Mouse (Mus musculus) heart, adult 18-20 months (tissue): ENCODE results near the gene Sh2d3c. TPM values are rescaled to one million over a fixed set of nuclear protein-coding genes. Genes with fewer than 3 reads are reported as not detected.
A peak's percentile ranks its signal among the peaks of the same experiment; 100 is the strongest.

Experiments used
- DNase-seq, 2 experiments: peaks; one replicate each; pipeline ENCODE4 v3.0.0; 2021 to 2022; ENCODE audit warnings: mixed read lengths in 1 of 2
- long read RNA-seq, 2 experiments: library from polyadenylated mRNA; stranded (forward); transcript quantifications; one replicate each; pipeline ENCODE4 v2.0.0; 2021
- total RNA-seq, 2 experiments: library from RNA; stranded (reverse); gene quantifications; 2 replicates each; pipeline ENCODE4 v1.2.3; 2021

The Sh2d3c gene
- total RNA-seq, result 10 to 100 TPM; 23.1 to 30.8 TPM
- long read RNA-seq, experiment 1, transcript Sh2d3c-202 (11 exons, 3,107 nt), result major isoform, 29 of 41 reads
- long read RNA-seq, experiment 1, partial matches to known transcripts, result 5 of 41 reads
- long read RNA-seq, experiment 1, other reads (novel, unspliced or antisense), result 6 of 41 reads
- long read RNA-seq, experiment 2, transcript Sh2d3c-202 (11 exons, 3,107 nt), result major isoform, 11 of 23 reads
- long read RNA-seq, experiment 2, partial matches to known transcripts, result 8 of 23 reads
- long read RNA-seq, experiment 2, other reads (novel, unspliced or antisense), result 3 of 23 reads

- peak in 1 of 2 experiments; percentile 43 for DNase-seq
These were observed at the start of gene Sh2d3c for GRCm38 (mm10) chr2:32720681-32721229. TSS of gene Sh2d3c (plus strand) at chr2:32721055.

- no peak for DNase-seq
These were observed 49.7 kb upstream of the Sh2d3c start for GRCm38 (mm10) chr2:32671147-32671546.

DNA sequence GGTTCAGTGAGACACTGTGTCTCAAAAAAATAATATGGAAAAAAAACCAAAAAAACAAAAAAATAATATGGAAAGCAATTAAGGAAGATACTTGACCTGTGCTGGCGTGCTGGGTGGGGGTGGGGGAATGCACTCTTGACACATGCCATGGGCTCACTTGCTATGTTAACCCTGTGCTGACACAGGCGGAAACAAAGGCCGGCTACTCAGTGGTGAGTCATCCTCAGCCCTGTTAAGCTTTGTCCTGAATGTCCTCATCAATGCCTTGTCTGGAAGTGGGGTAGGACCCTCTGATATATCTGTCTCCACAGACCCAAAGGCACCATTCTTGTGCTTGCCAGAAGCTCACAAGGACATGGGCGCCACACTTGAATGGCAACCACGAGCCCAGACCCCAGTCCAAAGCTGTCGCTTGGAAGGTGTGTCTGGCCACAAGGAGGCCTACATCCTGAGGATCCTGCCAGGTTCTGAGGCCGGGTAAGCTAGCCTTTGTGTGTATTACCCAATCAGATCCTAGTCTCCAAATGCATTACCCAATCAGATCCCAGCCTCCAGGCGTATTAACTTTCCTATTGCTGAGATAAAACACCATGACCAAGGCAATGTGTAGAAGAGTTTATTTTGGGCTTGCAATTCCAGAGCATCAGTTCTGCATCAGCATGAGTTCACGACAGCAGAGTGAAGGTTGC is 48.8 kb upstream of the Sh2d3c start:
- no peak for DNase-seq

DNA sequence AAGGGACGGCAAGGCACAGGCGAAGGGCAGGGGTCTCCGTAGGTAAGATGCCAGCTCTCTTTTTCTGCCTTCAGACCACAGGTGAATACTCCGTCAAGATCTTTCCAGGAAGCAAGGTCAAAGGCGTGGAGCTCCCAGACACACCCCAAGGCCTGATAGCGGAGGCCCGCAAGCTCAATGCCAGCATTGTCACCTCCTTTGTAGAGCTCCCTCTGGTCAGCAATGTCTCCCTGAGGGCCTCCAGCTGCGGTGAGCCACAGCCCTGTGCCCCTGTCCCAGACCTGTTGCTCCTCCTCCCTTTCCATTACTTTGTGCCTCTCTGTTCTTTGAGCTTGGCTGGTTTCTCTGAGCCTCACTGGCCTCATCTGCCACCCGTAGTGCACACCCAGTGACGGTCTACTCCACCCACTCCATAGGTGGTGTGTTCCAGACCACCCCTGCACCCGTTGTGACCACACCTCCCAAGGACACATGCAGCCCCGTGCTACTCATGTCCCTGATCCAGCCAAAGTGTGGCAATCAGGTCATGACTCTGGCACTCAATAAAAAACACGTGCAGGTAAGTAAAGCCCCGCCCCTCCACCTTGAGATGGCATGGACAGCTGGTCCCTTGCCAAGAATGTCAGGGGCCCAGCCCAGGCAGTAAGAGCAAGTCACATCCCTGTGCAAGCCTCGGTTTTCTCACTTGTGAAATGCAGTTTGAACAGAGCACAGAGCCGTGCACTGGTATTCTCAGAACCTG is 47.5 kb upstream of the Sh2d3c start:
- no peak for DNase-seq

DNA sequence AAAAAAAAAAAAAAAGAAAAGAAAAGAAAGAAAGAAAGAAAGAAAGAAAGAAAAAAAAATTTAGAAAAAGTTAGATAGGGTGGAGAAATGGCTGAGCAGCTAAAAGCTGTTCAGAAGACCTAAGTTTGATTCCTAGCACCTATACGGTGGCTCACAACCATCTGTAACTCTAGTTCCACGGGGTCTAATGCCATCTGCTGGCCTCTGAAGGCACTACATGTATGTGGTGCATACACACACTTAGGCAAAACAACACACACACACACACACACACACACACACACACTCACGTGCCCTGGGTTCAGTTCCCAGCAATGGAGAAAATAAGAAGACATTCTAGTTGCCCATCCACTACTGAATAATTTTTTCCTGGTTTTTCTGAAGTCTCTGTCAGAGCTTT is 44.0 kb upstream of the Sh2d3c start:
- DNase-seq, result no peak

GRCm38 (mm10) chr2:32677683-32678082 is 43.2 kb upstream of the Sh2d3c start:
- DNase-seq, result no peak

- DNase-seq, result peak in 1 of 2 experiments; percentile 71
These were observed 40.8 kb upstream of the Sh2d3c start for GRCm38 (mm10) chr2:32680051-32680451.

DNA sequence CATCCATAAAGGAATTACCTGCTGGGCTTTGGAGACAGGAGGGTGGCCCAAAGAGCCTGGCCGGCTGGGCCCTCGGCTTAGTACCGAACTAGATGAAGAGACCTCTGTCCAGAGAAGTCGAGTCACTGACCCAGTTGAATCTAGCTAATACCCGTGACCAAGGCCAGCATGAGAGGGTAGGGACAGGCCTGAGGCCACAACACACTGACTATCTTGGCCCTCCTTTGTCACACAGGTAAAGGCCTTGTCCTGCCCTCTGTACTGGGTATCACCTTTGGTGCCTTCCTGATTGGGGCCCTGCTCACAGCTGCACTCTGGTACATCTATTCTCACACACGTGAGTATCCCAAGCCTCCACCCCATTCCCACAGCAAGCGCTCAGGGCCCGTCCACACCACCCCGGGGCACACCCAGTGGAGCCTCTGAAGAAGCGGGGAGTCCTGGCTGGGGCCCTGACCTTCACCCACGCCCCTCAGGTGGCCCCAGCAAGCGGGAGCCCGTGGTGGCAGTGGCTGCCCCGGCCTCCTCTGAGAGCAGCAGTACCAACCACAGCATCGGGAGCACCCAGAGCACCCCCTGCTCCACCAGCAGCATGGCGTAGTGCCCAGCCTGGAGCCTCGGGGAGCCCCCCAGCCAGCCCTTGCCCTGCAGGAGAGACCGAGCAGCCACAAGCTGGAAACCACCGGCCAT is 39.7 kb upstream of the Sh2d3c start:
- no peak for DNase-seq

- DNase-seq, result no peak
These were observed 39.1 kb upstream of the Sh2d3c start for GRCm38 (mm10) chr2:32681754-32682153.

- peak in 1 of 2 experiments; percentile 32 for DNase-seq
These were observed 38.0 kb upstream of the Sh2d3c start for GRCm38 (mm10) chr2:32682721-32683417.

GRCm38 (mm10) chr2:32683701-32684100 is 37.2 kb upstream of the Sh2d3c start:
- DNase-seq, result no peak

GRCm38 (mm10) chr2:32684681-32685428 is 36.0 kb upstream of the Sh2d3c start:
- no peak for DNase-seq

GRCm38 (mm10) chr2:32685807-32686206 is 35.0 kb upstream of the Sh2d3c start:
- no peak for DNase-seq

DNA sequence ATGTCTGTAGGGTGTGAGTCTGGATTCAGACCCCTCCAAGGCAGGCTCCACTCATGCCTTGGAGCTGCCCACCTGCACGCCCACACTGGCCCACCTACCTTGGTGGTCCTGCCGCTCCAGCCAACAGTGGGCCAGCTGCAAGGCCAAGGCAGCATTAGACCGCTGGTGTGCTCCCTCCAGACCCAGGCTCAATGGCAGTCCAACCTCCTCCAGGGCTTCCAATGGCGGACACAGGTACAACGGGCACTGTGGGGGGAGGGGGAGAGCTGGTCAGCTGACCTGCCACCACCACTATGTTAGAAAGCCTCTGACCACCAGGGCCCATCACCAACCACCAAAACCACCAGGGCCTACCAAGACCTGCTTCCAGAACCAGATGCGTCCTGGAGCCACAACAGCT is 34.2 kb upstream of the Sh2d3c start:
- DNase-seq, result no peak

GRCm38 (mm10) chr2:32687562-32687961 is 33.3 kb upstream of the Sh2d3c start:
- no peak for DNase-seq

- peak; percentile 89 to 92 for DNase-seq
These were observed 31.4 kb upstream of the Sh2d3c start for GRCm38 (mm10) chr2:32689420-32689819.

DNA sequence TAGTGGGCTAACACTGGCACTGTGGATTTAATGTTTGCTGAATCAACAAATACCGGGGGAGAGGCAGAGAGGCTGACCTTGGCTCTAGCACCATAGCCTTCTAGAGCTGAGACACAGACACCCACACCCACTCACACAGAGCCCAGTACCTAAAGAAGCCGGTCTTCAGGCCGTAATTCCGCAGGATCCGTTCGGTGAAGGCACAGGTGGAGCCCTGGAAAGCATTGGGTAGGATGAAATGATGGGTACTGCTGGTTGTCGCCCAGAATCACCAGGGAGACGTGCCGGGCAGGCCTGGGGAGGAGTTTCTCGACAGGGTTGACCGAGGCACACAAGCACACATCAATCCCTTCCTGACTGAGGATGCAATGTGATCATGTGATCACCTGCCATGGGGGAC is 29.8 kb upstream of the Sh2d3c start:
- DNase-seq, result no peak

GRCm38 (mm10) chr2:32692496-32692895 is 28.4 kb upstream of the Sh2d3c start:
- no peak for DNase-seq

- DNase-seq, result no peak
These were observed 27.6 kb upstream of the Sh2d3c start for GRCm38 (mm10) chr2:32693282-32693681.

DNA sequence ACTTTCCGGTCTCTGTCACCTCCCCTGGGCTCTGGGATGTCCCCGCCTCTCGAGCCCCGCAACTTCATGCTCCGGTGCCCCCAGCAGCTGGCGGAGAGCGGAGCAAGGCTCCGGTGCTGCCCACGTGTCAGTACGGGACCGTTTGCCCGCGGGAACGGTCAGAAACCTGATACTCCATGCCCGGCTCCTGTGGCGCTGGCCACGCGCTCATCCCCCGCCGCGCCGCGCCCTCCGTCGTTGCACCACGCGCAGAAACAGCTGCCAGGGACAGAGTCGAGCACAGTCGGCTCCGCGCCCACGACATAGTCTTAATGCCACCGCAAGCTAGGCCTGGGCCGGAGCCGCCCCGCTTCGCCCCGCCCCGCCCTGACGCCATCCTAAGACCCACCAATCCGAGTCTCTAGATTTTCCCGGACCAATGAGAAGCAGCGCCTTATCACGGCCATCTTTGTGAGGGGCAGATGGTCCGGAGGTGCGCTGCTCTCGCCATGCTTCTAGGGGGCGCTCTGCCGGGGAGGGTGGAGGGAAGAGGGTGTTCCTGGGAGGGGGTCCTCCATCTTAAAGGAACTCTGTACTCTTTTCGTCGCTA is 26.9 kb upstream of the Sh2d3c start:
- DNase-seq, result peak; percentile 97
